Mouse (Mus musculus) CD8-positive naive resting alpha-beta T cell, adult 2 months (primary cell): ENCODE measurements around the gene H2-DMb2.
A peak's percentile ranks its signal among the peaks of the same experiment; 100 is the strongest.

ENCODE experiments used
- DNase-seq, 2 experiments: peaks; one replicate each; pipeline ENCODE4 v3.0.0; 2022; ENCODE audit warnings: low read depth in 2 of 2, low spot score in 2 of 2

H2-DMb2 gene

DNA sequence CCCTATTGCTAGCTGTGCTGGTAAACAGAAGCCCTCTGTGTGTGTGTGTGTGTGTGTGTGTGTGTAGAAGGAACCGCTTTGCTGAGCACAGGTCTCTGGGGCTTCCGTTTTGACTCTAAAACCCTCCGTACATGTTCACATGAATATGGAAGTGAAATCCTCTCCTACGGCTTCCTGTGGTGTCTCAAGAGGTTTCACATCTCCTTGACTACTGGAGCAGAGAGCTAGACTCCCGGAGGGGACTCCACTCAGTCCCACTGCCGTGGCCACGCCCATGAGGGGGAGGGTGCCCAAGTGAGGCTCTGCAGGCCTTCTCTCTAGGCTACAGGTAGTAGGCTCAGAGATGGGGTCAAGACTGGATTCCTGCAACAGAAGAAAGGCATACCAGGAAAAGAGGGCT is at the start of gene H2-DMb2:
H2-DMb2 (plus strand) TSS at position 275 of the 400 bp plus-strand sequence.
- DNase-seq = peak; percentile 43 to 57

DNA sequence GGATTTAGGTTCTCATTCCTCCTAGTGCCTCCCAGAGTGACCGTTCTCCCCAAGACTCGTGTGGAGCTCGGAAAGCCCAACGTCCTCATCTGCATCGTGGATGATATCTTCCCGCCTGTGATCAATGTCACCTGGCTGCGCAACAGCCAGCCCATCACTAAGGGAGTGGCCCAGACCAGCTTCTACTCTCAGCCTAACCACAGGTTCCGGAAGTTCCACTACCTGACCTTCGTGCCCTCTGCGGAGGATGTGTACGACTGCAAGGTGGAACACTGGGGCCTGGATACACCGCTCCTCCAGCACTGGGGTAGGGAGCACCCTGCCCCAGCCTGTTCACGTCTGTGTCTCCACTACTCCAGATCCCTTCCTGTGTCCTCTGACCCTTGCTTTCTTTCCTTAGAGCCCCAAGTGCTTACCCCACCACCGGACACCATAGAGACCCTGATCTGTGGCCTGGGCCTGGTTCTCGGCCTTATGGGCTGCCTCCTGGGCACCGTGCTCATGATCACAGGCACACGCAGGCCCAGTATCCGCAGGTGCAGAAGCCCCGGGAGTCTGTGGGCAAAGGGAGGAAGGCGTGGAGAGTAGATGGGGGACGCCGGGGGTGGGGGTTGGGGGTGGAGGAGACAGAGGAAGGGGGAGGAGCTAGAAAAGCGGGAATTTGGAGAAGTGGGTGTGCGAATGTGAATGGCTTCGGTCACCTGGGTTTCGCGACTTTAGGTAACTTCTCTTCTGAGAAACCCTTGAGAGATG is 48.6 kb upstream of the H2-DMb2 start:
- DNase-seq = no peak

GRCm38 (mm10) chr17:34096497-34097010 is 46.6 kb upstream of the H2-DMb2 start:
- no peak for DNase-seq

DNA sequence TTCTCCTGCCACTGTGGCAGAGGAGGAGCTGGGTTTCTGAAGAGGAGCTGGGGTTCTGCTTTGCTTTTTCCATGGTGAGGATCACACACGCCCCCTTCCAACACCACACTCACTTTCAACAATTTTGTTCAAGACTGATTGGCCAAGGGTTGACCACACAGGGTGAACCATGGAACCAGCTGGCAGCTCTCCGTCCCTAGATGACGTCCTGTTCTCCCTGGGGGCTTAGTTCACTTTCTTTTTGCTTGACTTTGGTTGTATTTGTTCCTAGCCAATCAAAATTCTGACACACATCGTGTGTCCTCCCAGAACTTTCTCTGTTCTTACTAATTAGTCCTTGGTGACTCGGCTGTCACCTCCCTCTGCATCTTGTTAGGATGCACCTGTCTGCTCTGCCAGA is 45.8 kb upstream of the H2-DMb2 start:
- DNase-seq = no peak

DNA sequence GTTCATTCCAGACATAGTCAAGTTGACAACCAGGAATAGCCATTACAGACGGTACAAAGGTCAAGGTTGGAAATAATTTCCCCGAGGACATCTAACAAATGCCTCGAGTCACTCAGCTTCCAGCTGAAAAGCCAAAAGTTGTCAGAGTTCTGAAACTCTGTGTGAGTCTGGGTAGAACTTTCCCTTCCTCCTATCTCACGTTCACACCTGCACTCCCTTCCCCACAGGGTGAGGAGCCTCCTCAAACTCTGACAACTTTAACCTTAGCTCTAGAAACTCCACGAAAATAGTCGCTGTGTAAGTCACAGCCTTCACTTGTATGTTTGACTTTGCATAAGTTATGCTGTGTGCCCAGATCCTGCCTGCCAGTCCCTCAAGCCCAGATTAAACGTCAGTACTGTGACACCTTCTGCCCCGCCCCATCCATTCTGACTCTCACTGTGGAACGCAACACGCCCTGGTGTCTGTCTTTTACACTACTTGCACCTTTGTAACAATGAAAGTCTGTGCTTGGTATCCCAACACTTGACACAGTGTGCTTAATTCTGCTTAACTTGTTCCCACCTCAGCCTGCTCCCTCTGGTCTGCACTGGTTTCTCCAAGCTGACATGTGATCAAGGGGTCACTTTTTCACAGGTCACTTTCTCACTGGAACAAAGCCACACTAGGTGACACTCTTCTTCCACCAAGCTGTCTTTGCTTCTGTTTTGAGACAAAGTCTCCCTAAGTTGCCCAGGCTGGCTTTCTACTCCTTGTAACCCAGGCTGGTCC is 44.2 kb upstream of the H2-DMb2 start:
- DNase-seq = no peak

GRCm38 (mm10) chr17:34099531-34099930 is 43.6 kb upstream of the H2-DMb2 start:
- DNase-seq = no peak

DNA sequence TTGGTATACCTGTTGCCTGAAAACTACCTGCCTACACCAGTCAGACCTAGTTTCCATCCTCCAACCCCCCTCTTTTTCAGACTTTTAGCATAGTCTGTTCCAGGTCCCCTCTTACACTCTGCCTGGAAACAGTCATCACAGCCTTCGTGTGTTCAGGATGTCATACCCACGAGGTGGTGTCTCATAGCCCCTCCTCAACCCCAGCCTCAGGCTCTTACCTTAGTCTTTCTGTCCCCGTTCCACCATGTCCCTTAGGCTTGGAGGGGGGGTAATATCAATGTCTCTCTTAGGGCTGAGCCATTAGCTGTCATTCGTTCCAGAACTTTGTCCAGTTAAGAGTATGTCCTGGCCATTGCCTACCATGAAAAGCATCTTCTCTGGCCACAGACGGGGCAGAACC is 41.9 kb upstream of the H2-DMb2 start:
- no peak for DNase-seq

GRCm38 (mm10) chr17:34101604-34102032 is 41.5 kb upstream of the H2-DMb2 start:
- peak; percentile 96 to 98 for DNase-seq

DNA sequence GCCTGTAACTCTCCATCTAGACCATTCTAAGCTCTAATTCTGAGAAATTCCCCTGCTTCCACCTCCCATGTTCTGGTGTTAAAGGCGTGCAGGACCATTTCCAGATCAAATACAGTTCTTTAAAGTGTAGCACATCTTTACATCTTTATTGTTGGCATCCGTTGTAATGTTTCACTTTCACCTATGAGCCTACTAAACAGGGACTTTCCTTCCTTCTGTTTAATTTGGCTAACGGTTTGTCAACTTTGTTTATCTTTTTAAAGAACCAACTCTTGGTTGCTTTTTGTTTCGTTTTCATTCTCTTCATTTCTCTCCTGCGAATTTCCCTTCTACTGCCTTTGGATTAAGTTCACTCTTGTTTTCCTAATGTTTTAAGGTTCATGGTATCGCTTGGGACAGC is 40.3 kb upstream of the H2-DMb2 start:
- peak in 1 of 2 experiments; percentile 33 for DNase-seq

GRCm38 (mm10) chr17:34104804-34105203 is 38.3 kb upstream of the H2-DMb2 start:
- DNase-seq = no peak

GRCm38 (mm10) chr17:34106555-34106954 is 36.6 kb upstream of the H2-DMb2 start:
- DNase-seq = no peak

GRCm38 (mm10) chr17:34107109-34107867 is 35.8 kb upstream of the H2-DMb2 start:
- DNase-seq = no peak

- no peak for DNase-seq
Observed at GRCm38 (mm10) chr17:34108460-34108859, 34.6 kb upstream of the H2-DMb2 start.

DNA sequence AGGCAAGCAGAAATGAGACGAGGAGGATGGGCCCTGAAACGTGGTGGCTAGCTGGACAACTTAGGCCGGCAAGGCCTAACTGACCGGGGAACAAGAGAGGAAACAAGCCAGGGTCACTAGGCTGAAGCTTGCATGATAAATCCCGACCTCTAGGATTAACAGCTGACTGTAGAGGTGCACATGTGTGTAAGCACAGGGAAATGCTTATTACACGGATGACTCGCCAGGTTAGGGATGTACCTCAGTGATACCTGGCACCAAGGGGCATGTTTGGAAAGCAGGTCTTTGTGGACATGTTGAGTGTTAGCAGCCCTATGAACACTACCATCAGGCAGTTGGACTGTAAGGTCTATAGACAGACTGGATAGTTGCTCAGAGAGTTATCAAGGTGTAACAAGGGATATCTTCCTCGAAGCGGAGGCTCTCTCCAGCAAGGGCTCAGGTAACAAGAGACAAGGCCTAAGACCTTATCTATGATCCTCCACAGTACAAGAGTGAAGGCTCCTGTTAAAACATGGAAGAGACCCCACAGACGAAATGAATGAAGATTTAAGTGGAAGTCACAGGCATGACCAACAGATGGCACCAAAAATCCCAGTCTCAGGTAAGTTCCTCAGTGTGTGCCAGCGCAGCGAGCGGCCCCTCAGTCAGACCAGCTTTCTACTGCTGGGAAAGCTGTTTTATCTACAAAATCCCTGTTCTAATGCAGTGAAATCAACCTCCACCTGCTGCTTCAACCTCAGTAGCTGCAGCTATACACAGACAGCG is 33.9 kb upstream of the H2-DMb2 start:
- peak in 1 of 2 experiments; percentile 48 for DNase-seq

DNA sequence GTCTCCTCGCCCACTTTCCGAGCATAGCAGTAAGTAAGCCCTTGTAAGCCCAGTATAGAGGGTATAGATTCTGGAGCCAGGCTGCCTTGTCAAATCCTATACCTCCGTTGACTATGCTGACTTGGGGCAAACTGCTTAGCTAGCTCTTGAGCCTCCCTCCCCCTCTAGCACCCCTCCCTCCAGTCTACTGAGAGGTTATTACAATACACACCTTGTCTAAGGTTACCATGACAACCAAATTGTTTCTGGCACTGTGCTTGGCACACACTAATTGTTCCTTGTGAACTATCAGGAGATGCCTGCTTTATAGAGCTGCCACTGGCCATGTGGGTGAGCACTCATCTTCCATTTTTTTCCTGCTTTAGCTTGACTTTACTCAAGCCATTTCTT is 33.3 kb upstream of the H2-DMb2 start:
- no peak for DNase-seq

GRCm38 (mm10) chr17:34110309-34110708 is 32.8 kb upstream of the H2-DMb2 start:
- no peak for DNase-seq

DNA sequence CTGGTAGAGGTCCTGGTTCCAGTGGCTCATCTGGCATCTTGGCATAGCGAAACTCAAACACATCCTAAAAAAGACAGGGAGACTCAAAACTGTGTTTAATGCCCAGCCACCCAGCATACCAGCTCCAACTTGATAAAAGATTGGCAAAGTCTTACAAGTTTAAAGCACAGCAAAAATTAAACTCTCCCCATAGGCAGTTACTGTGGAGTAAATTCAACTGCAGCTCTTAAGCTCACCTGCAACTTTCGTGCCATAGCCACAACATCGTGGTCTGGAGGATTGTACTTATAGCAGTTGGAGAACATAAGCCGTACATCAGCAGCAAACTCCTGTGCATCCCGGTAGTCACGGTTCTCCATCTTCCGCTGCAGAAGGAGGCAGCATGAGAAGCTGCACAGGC is 29.0 kb upstream of the H2-DMb2 start:
- no peak for DNase-seq

DNA sequence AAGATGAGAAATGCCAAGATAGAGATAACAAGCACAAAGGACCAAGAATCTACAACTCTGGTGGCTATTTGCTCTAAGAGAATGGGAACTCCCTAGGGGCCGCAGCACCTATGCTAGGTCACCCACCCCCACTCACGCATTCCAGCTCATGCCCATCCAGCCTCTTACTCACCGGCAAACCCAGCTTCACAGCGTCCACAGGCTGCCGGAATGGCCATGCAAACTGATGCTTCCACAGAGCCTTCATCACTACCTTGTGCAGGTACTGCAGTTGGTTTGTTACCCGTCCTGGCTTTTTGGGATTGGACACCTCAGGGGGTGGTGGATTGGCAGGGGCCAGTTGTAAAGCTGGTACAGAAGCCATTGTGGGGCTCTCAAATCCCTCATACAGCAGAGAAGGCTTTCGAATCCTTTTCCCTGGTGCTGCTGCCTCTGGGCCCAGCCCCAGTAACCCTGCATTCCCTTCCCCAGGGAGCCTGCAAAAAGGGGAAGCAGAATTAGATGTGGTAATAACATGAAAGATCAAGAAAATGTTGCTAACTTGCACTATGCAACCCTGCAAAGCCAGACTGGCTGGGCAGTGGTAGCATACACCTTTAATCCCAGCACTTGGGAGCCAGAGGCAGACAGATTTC is 26.3 kb upstream of the H2-DMb2 start:
- no peak for DNase-seq

GRCm38 (mm10) chr17:34117421-34118112 is 25.5 kb upstream of the H2-DMb2 start:
- DNase-seq = no peak
